Mouse (Mus musculus) CH12.LX (cell line): ENCODE results near the gene Ttll5. TPM values are rescaled to one million over a fixed set of nuclear protein-coding genes. Genes with fewer than 3 reads are reported as not detected.

ENCODE experiments used
- DNase-seq: peaks from one replicate; pipeline ENCODE4 v3.0.0-alpha.2; 2013; ENCODE audit errors: extremely low read depth
- H3K27ac ChIP-seq: 2 replicates; pipeline ENCODE4 v1.5.1; 2012; ENCODE audit warnings: low read depth, mild to moderate bottlenecking, control low read depth, moderate library complexity; ENCODE audit not compliant: insufficient read depth
- H3K27me3 ChIP-seq: replicated peaks from 2 replicates; pipeline ENCODE3; 2012; ENCODE audit warnings: inconsistent platforms
- H3K36me3 ChIP-seq, 2 experiments: replicated peaks in 1 of 2; 2 replicates each; pipeline versions ENCODE3 to v1.6.1; 2012; ENCODE audit warnings: inconsistent platforms in 1 of 2, low read length in 1 of 2, mild to moderate bottlenecking in 1 of 2, mixed read lengths in 1 of 2, moderate library complexity in 1 of 2; ENCODE audit not compliant: control insufficient read depth in 1 of 2, insufficient read depth in 1 of 2
- H3K4me1 ChIP-seq, 2 experiments: 2 replicates each; pipeline ENCODE4 v1.6.1; 2012; ENCODE audit warnings: inconsistent platforms in 1 of 2, moderate library complexity in 1 of 2; ENCODE audit not compliant: insufficient read depth in 2 of 2, control insufficient read depth in 1 of 2
- H3K4me2 ChIP-seq: 2 replicates; pipeline ENCODE4 v1.6.1; 2012; ENCODE audit warnings: low read depth, mild to moderate bottlenecking, control low read depth; ENCODE audit not compliant: poor library complexity, insufficient read depth, severe bottlenecking
- H3K4me3 ChIP-seq, 3 experiments: fragments of 150-350 bp in 1 of 3; sonication (generic) in 1 of 3; replicated peaks in 1 of 3; 2 replicates each; pipeline versions ENCODE3 to v1.5.1; 2011 to 2012; ENCODE audit warnings: low read depth in 2 of 3, low read length in 2 of 3, mild to moderate bottlenecking in 2 of 3, moderate library complexity in 2 of 3, control low read depth in 1 of 3, improper control_type of control experiment in 1 of 3, inconsistent platforms in 1 of 3, mixed read lengths in 1 of 3; ENCODE audit not compliant: poor library complexity in 1 of 3
- H3K79me2 ChIP-seq: replicated peaks from 2 replicates; pipeline ENCODE4 v1.6.1; 2012; ENCODE audit warnings: mild to moderate bottlenecking, moderate library complexity; ENCODE audit not compliant: control insufficient read depth, poor library complexity, insufficient read depth, severe bottlenecking; ENCODE audit errors: extremely low read depth
- H3K9ac ChIP-seq: 2 replicates; pipeline ENCODE4 v1.6.1; 2012; ENCODE audit warnings: low read depth, mild to moderate bottlenecking, control low read depth, moderate library complexity; ENCODE audit not compliant: insufficient read depth
- H3K9me3 ChIP-seq: replicated peaks from 2 replicates; pipeline ENCODE3; 2012; ENCODE audit warnings: low read length, inconsistent platforms, mixed read lengths
- CHD2 ChIP-seq: IDR thresholded peaks from 2 replicates; pipeline ENCODE4 v1.6.1; 2011; ENCODE audit warnings: low read length, improper control_type of control experiment
- ELF1 ChIP-seq: IDR thresholded peaks from 2 replicates; pipeline ENCODE4 v1.6.1; 2014; ENCODE audit warnings: low read depth, mild to moderate bottlenecking, inconsistent platforms, low read length, improper control_type of control experiment
- ETS1 ChIP-seq: conservative IDR thresholded peaks from 2 replicates; pipeline ENCODE4 v1.6.1; 2012; ENCODE audit warnings: low read depth, mild to moderate bottlenecking, inconsistent platforms, low read length, improper control_type of control experiment, moderate library complexity
- HCFC1 ChIP-seq: IDR thresholded peaks from 2 replicates; pipeline ENCODE4 v1.6.1; 2012; ENCODE audit warnings: low read depth, mild to moderate bottlenecking, inconsistent platforms, low read length, improper control_type of control experiment
- IRF4 ChIP-seq: IDR thresholded peaks from 2 replicates; pipeline ENCODE4 v1.6.1; 2014; ENCODE audit warnings: low read depth, mild to moderate bottlenecking, inconsistent platforms, low read length, improper control_type of control experiment
- JUN ChIP-seq: IDR thresholded peaks from 2 replicates; pipeline ENCODE4 v1.6.1; 2011; ENCODE audit warnings: low read depth, mild to moderate bottlenecking, low read length, improper control_type of control experiment, moderate library complexity; ENCODE audit not compliant: insufficient read depth
- JUND ChIP-seq: conservative IDR thresholded peaks from 2 replicates; pipeline ENCODE4 v1.6.1; 2011; ENCODE audit warnings: low read depth, low read length, improper control_type of control experiment
- KAT2A ChIP-seq: IDR thresholded peaks from 2 replicates; pipeline ENCODE4 v1.6.1; 2012; ENCODE audit warnings: low read length, improper control_type of control experiment, inconsistent platforms; ENCODE audit not compliant: insufficient replicate concordance
- MAFK ChIP-seq: IDR thresholded peaks from 2 replicates; pipeline ENCODE4 v1.6.1; 2011; ENCODE audit warnings: low read length, improper control_type of control experiment; ENCODE audit not compliant: insufficient replicate concordance
- MAX ChIP-seq: IDR thresholded peaks from 2 replicates; pipeline ENCODE4 v1.6.1; 2011; ENCODE audit warnings: low read length, improper control_type of control experiment
- MEF2A ChIP-seq: IDR thresholded peaks from 2 replicates; pipeline ENCODE4 v1.6.1; 2014; ENCODE audit warnings: low read depth, mild to moderate bottlenecking, inconsistent platforms, low read length, improper control_type of control experiment, borderline replicate concordance
- MXI1 ChIP-seq: IDR thresholded peaks from 2 replicates; pipeline ENCODE4 v1.6.1; 2011; ENCODE audit warnings: mild to moderate bottlenecking, low read depth, low read length, improper control_type of control experiment
- MYC ChIP-seq: IDR thresholded peaks from 2 replicates; pipeline ENCODE4 v1.6.1; 2011; ENCODE audit warnings: low read depth, mild to moderate bottlenecking, improper control_type of control experiment, low read length
- NRF1 ChIP-seq: IDR thresholded peaks from 2 replicates; pipeline ENCODE4 v1.6.1; 2014; ENCODE audit warnings: low read depth, mild to moderate bottlenecking, inconsistent platforms, low read length, improper control_type of control experiment, moderate library complexity
- PAX5 ChIP-seq: IDR thresholded peaks from 2 replicates; pipeline ENCODE4 v1.6.1; 2012; ENCODE audit warnings: low read length, inconsistent platforms, mixed read lengths
- POLR2A ChIP-seq: IDR thresholded peaks from 2 replicates; pipeline ENCODE4 v1.6.1; 2011; ENCODE audit warnings: low read depth, mild to moderate bottlenecking, improper control_type of control experiment, low read length
- POLR2AphosphoS2 ChIP-seq: IDR thresholded peaks from 2 replicates; pipeline ENCODE4 v1.6.1; 2011; ENCODE audit warnings: low read depth, low read length, improper control_type of control experiment
- SMC3 ChIP-seq: IDR thresholded peaks from 2 replicates; pipeline ENCODE4 v1.6.1; 2011; ENCODE audit warnings: low read depth, low read length, improper control_type of control experiment
- TCF12 ChIP-seq: IDR thresholded peaks from 2 replicates; pipeline ENCODE4 v1.6.1; 2014; ENCODE audit warnings: low read depth, mild to moderate bottlenecking, inconsistent platforms, low read length, improper control_type of control experiment
- USF2 ChIP-seq: conservative IDR thresholded peaks from 2 replicates; pipeline ENCODE4 v1.6.1; 2011; ENCODE audit warnings: low read depth, low read length, improper control_type of control experiment
- ZC3H11A ChIP-seq: IDR thresholded peaks from 2 replicates; pipeline ENCODE4 v1.6.1; 2012; ENCODE audit warnings: low read depth, mild to moderate bottlenecking, inconsistent platforms, low read length, improper control_type of control experiment
- dilution Hi-C: fragments of 300-500 bp; cut with MboI; formaldehyde crosslinking; loops from 2 replicates; pipeline ENCODE4 v1.14.3; 2020; ENCODE audit warnings: low sequenced_read_pairs; ENCODE audit not compliant: extremely low pct_unique_long_range_greater_than_20kb, extremely low pct_ligation_motif_present
- in situ Hi-C: fragments of 300-500 bp; cut with MboI; formaldehyde crosslinking; loops from 3 replicates; pipeline ENCODE4 v1.14.3; 2019; ENCODE audit warnings: low sequenced_read_pairs, low pct_ligation_motif_present, low pct_unique_long_range_greater_than_20kb, mixed read lengths
- polyA plus RNA-seq: library from polyadenylated mRNA; unstranded; fragments of >175 nt; gene quantifications from 2 replicates; pipeline ENCODE4 v1.2.1, GENCODE M21; 2012; ENCODE audit warnings: low read depth; ENCODE audit not compliant: insufficient read length
- total RNA-seq, 2 experiments: library from RNA; depleted of rRNA; stranded (reverse); fragments of 300-350 nt in 1 of 2; fragments of >200 nt in 1 of 2; gene quantifications; 2 replicates each; pipeline ENCODE4 v1.2.3; 2012 to 2014

Ttll5 gene
- total and polyA plus RNA-seq, 3 experiments, result 5.7 to 14.0 (median 8.7) TPM

GRCm38 (mm10) chr12:86074681-86075080 lies 250.2 kb downstream of the Ttll5 start:
- Histone ChIP-seq H3K4me3 (no peak overlapping the region), H3K27ac (no peak overlapping the region), H3K79me2 (no peaks in the 10 kb centered on the region), H3K9me3 (no peaks in the 10 kb centered on the region), H3K9ac (no peak overlapping the region), H3K4me1 (no peaks in the 10 kb centered on the region; a peak in 1 of 4 replicates), H3K4me2 (no peak overlapping the region), H3K27me3 (no peaks in the 10 kb centered on the region), H3K36me3 (no peaks in the 10 kb centered on the region)
- TF ChIP-seq MXI1 (no peak), ZC3H11A (no peak), MYC (no peak), TCF12 (no peak), POLR2AphosphoS2 (no peak), IRF4 (no peak), JUND (no peak), POLR2A (no peak), PAX5 (no peak), ETS1 (no peak), KAT2A (no peak), MAX (no peak), MEF2A (no peak), CHD2 (no peak), SMC3 (no peak), JUN (no peak), HCFC1 (no peak), NRF1 (no peak), MAFK (no peak)
- in situ Hi-C loops (loop anchor here (5.0 to 10.0 kb wide), 3 partner anchors 50 to 222 kb away; no protein-coding TSS in a partner anchor), dilution Hi-C loops (no loop called here)
- DNase-seq, result no peak

- peaks cover 2% of the 10 kb centered on the region for H3K27me3 ChIP-seq
- no peaks in the 10 kb centered on the region for H3K79me2 ChIP-seq
- no peak for TF ChIP-seq USF2
- no peak for TF ChIP-seq ELF1
- in situ Hi-C loops (loop anchor here (5.0 to 10.0 kb wide), 3 partner anchors 51 to 223 kb away; no protein-coding TSS in a partner anchor), dilution Hi-C loops (no loop called here)
- no peak overlapping the region for H3K4me2 ChIP-seq
- H3K27ac ChIP-seq, result no peak overlapping the region
- H3K36me3 ChIP-seq, result no peaks in the 10 kb centered on the region
- H3K9ac ChIP-seq, result no peak overlapping the region
- H3K4me3 ChIP-seq, result no peak overlapping the region
- H3K9me3 ChIP-seq, result no peaks in the 10 kb centered on the region
- no peaks in the 10 kb centered on the region; a peak in 1 of 4 replicates for H3K4me1 ChIP-seq
- DNase-seq, result no peak
These were observed 250.9 kb downstream of the Ttll5 start for GRCm38 (mm10) chr12:86075358-86075757.
